Mouse (Mus musculus): ENCODE data around the gene 4930595M18Rik.

4930595M18Rik gene

DNA sequence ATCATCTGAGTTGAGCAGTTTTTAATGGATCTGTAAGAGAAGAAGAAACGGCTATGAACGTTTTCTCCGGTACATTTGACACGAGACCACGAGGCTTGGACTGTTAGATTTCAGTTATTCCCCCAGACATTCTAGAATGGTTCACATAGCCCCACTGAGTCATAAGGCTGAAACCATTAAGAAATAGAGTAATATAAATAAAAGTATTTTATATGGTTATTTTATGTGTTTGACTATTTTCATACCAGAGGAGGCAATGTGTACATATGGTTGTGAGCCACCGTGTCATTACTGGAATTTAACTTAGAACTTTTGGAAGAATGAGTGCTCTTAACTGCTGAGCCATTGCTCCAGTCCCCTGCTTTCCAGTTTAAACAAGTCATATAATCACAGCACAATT, at the start of gene 4930595M18Rik:
Gene 4930595M18Rik, minus strand, starts transcription at position 101 of the 400 bp plus-strand sequence.
- no peak for DNase-seq

DNA sequence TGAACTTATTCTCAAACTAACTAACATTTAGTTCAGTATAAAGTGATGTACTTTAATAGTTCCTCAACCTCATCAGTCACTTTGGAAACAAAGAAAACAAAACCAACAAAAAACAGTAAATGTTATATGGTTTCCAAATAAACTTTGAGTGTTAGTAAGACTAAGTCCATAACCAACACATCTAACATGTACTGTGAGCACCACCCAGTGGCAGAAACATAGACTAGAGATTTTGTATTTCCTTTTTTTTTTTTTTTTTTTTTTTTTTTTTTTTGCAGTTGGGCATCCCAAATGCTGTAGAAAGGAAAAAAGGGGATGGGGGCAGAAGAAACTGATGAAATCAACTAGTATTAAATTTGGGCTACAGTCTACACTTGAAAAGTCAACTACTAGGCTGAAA, 14.6 kb upstream of the 4930595M18Rik start:
- DNase-seq: no peak
